Mouse (Mus musculus): ENCODE results near the gene Vwa5b1. TPM values are rescaled to one million over a fixed set of nuclear protein-coding genes. Genes with fewer than 3 reads are reported as not detected.

Gene Vwa5b1
- polyA plus RNA-seq, 1 experiment from 2014 or later, result 0.79 TPM

GRCm38 (mm10) chr4:138653056-138653455, 17.4 kb upstream of the Vwa5b1 start:
- WGBS, result 22% methylated on average over 6 of the region's 6 CpGs
- peak; percentile 38; the same call in 1 of the 2 replicates for ATAC-seq

GRCm38 (mm10) chr4:138651881-138652280, 16.2 kb upstream of the Vwa5b1 start:
- ATAC-seq, result no peak
- Histone ChIP-seq H3K4me3 (replicated peaks; ENCODE audit: low read length) (no peak overlapping the region), H3K36me3 (ENCODE audit: control insufficient read depth, insufficient read depth) (no peaks in the 10 kb centered on the region), H3K27ac (ENCODE audit: low read length) (no peak overlapping the region), H3K9me3 (ENCODE audit: control insufficient read depth, low read length) (no peaks in the 10 kb centered on the region), H3K4me1 (replicated peaks; ENCODE audit: control insufficient read depth, insufficient read depth, low read length) (peaks cover 3% of the 10 kb centered on the region), H3K9ac (replicated peaks; ENCODE audit: low read depth, low read length) (no peak overlapping the region), H3K4me2 (ENCODE audit: low read length) (no peak overlapping the region), H3K27me3 (replicated peaks; ENCODE audit: control insufficient read depth, insufficient read depth, low read length) (no peaks in the 10 kb centered on the region)
- WGBS, result 89% methylated on average over 4 of the region's 4 CpGs

More at GRCm38 (mm10) chr4:138653056-138653455, 17.4 kb upstream of the Vwa5b1 start:
- Histone ChIP-seq H3K27ac (ENCODE audit: low read length) (no peak overlapping the region), H3K9me3 (ENCODE audit: control insufficient read depth, low read length) (no peaks in the 10 kb centered on the region), H3K27me3 (replicated peaks; ENCODE audit: control insufficient read depth, insufficient read depth, low read length) (no peaks in the 10 kb centered on the region), H3K4me3 (replicated peaks; ENCODE audit: low read length) (no peak overlapping the region), H3K9ac (replicated peaks; ENCODE audit: low read depth, low read length) (no peak overlapping the region), H3K4me2 (ENCODE audit: low read length) (no peak overlapping the region), H3K4me1 (replicated peaks; ENCODE audit: control insufficient read depth, insufficient read depth, low read length) (peaks cover 3% of the 10 kb centered on the region), H3K36me3 (ENCODE audit: control insufficient read depth, insufficient read depth) (no peaks in the 10 kb centered on the region)

GRCm38 (mm10) chr4:138648096-138648635, 12.5 kb upstream of the Vwa5b1 start:
- Histone ChIP-seq H3K4me2 (ENCODE audit: low read length) (no peak overlapping the region), H3K4me3 (replicated peaks; ENCODE audit: low read length) (no peak overlapping the region), H3K9ac (replicated peaks; ENCODE audit: low read depth, low read length) (no peak overlapping the region), H3K4me1 (replicated peaks; ENCODE audit: control insufficient read depth, insufficient read depth, low read length) (peaks cover 3% of the 10 kb centered on the region), H3K36me3 (ENCODE audit: control insufficient read depth, insufficient read depth) (no peaks in the 10 kb centered on the region), H3K27ac (ENCODE audit: low read length) (no peak overlapping the region), H3K9me3 (ENCODE audit: control insufficient read depth, low read length) (no peaks in the 10 kb centered on the region), H3K27me3 (replicated peaks; ENCODE audit: control insufficient read depth, insufficient read depth, low read length) (no peaks in the 10 kb centered on the region)
- 81% methylated on average over 3 of the region's 3 CpGs for WGBS
- no peak for ATAC-seq

- Histone ChIP-seq H3K27ac (ENCODE audit: low read length) (no peak overlapping the region), H3K27me3 (replicated peaks; ENCODE audit: control insufficient read depth, insufficient read depth, low read length) (no peaks in the 10 kb centered on the region), H3K4me3 (replicated peaks; ENCODE audit: low read length) (no peak overlapping the region), H3K4me1 (replicated peaks; ENCODE audit: control insufficient read depth, insufficient read depth, low read length) (no peaks in the 10 kb centered on the region), H3K9ac (replicated peaks; ENCODE audit: low read depth, low read length) (no peak overlapping the region), H3K36me3 (ENCODE audit: control insufficient read depth, insufficient read depth) (no peaks in the 10 kb centered on the region), H3K4me2 (ENCODE audit: low read length) (no peak overlapping the region), H3K9me3 (ENCODE audit: control insufficient read depth, low read length) (0 out of 2 replicates have a peak, but pooled peaks cover 3% of the 10 kb centered on the region)
- no peak for ATAC-seq
- WGBS, result 19% methylated on average over 4 of the region's 4 CpGs
Observed at GRCm38 (mm10) chr4:138642272-138642671, 6.6 kb upstream of the Vwa5b1 start.

GRCm38 (mm10) chr4:138636146-138636511, 445 bp upstream of the Vwa5b1 start:
- Histone ChIP-seq H3K4me1 (replicated peaks; ENCODE audit: control insufficient read depth, insufficient read depth, low read length) (peaks cover 7% of the 10 kb centered on the region), H3K9ac (replicated peaks; ENCODE audit: low read depth, low read length) (no peak overlapping the region), H3K36me3 (ENCODE audit: control insufficient read depth, insufficient read depth) (no peaks in the 10 kb centered on the region), H3K27ac (ENCODE audit: low read length) (no peak overlapping the region), H3K27me3 (replicated peaks; ENCODE audit: control insufficient read depth, insufficient read depth, low read length) (no peaks in the 10 kb centered on the region; the same call in 1 of the 2 replicates), H3K4me2 (ENCODE audit: low read length) (no peak overlapping the region), H3K9me3 (ENCODE audit: control insufficient read depth, low read length) (no peaks in the 10 kb centered on the region), H3K4me3 (replicated peaks; ENCODE audit: low read length) (no peak overlapping the region)
- 59% methylated on average over 4 of the region's 4 CpGs for WGBS
- ATAC-seq, result no peak

- 79% methylated on average over 5 of the region's 5 CpGs for WGBS
Observed at GRCm38 (mm10) chr4:138628256-138628655, 7.4 kb downstream of the Vwa5b1 start.

GRCm38 (mm10) chr4:138614454-138614853, 21.2 kb downstream of the Vwa5b1 start:
- H3K36me3 ChIP-seq (ENCODE audit: control insufficient read depth, insufficient read depth), result no peaks in the 10 kb centered on the region
- no peak overlapping the region for H3K4me2 ChIP-seq (ENCODE audit: low read length)
- no peaks in the 10 kb centered on the region for H3K27me3 ChIP-seq (replicated peaks; ENCODE audit: control insufficient read depth, insufficient read depth, low read length)
- no peak overlapping the region for H3K9ac ChIP-seq (replicated peaks; ENCODE audit: low read depth, low read length)
- H3K27ac ChIP-seq (ENCODE audit: low read length), result no peak overlapping the region
- no peaks in the 10 kb centered on the region for H3K4me1 ChIP-seq (replicated peaks; ENCODE audit: control insufficient read depth, insufficient read depth, low read length)
- no peak for ATAC-seq
- H3K9me3 ChIP-seq (ENCODE audit: control insufficient read depth, low read length), result no peaks in the 10 kb centered on the region
- H3K4me3 ChIP-seq (replicated peaks; ENCODE audit: low read length), result no peak overlapping the region
- WGBS, result 31% methylated on average over 8 of the region's 8 CpGs

More at GRCm38 (mm10) chr4:138628256-138628655, 7.4 kb downstream of the Vwa5b1 start:
- ATAC-seq, result no peak
- no peaks in the 10 kb centered on the region for H3K27me3 ChIP-seq (replicated peaks; ENCODE audit: control insufficient read depth, insufficient read depth, low read length)
- no peak overlapping the region for H3K4me3 ChIP-seq (replicated peaks; ENCODE audit: low read length)
- no peaks in the 10 kb centered on the region for H3K36me3 ChIP-seq (ENCODE audit: control insufficient read depth, insufficient read depth)
- H3K4me1 ChIP-seq (replicated peaks; ENCODE audit: control insufficient read depth, insufficient read depth, low read length), result no peaks in the 10 kb centered on the region
- H3K4me2 ChIP-seq (ENCODE audit: low read length), result no peak overlapping the region
- H3K9ac ChIP-seq (replicated peaks; ENCODE audit: low read depth, low read length), result no peak overlapping the region
- no peaks in the 10 kb centered on the region for H3K9me3 ChIP-seq (ENCODE audit: control insufficient read depth, low read length)
- no peak overlapping the region for H3K27ac ChIP-seq (ENCODE audit: low read length)

- Histone ChIP-seq H3K4me3 (replicated peaks; ENCODE audit: low read length) (no peak overlapping the region), H3K27ac (ENCODE audit: low read length) (no peak overlapping the region), H3K36me3 (ENCODE audit: control insufficient read depth, insufficient read depth) (no peaks in the 10 kb centered on the region), H3K9ac (replicated peaks; ENCODE audit: low read depth, low read length) (no peak overlapping the region), H3K4me2 (ENCODE audit: low read length) (no peak overlapping the region), H3K9me3 (ENCODE audit: control insufficient read depth, low read length) (no peaks in the 10 kb centered on the region), H3K4me1 (replicated peaks; ENCODE audit: control insufficient read depth, insufficient read depth, low read length) (peaks cover 22% of the 10 kb centered on the region), H3K27me3 (replicated peaks; ENCODE audit: control insufficient read depth, insufficient read depth, low read length) (no peaks in the 10 kb centered on the region; the same call in 1 of the 2 replicates)
- ATAC-seq, result no peak
- 80% methylated on average over 9 of the region's 9 CpGs for WGBS
Observed at GRCm38 (mm10) chr4:138601926-138602325, 33.8 kb downstream of the Vwa5b1 start.

GRCm38 (mm10) chr4:138597904-138598347, 37.8 kb downstream of the Vwa5b1 start:
- H3K9ac ChIP-seq (replicated peaks; ENCODE audit: low read depth, low read length), result no peak overlapping the region
- H3K4me2 ChIP-seq (ENCODE audit: low read length), result no peak overlapping the region
- peaks cover 26% of the 10 kb centered on the region for H3K4me1 ChIP-seq (replicated peaks; ENCODE audit: control insufficient read depth, insufficient read depth, low read length)
- H3K9me3 ChIP-seq (ENCODE audit: control insufficient read depth, low read length), result no peaks in the 10 kb centered on the region
- 4% methylated on average over 7 of the region's 7 CpGs for WGBS
- no peaks in the 10 kb centered on the region for H3K36me3 ChIP-seq (ENCODE audit: control insufficient read depth, insufficient read depth)
- ATAC-seq, result peak; percentile 81
- no peak overlapping the region for H3K4me3 ChIP-seq (replicated peaks; ENCODE audit: low read length)
- no peaks in the 10 kb centered on the region for H3K27me3 ChIP-seq (replicated peaks; ENCODE audit: control insufficient read depth, insufficient read depth, low read length)
- 0 out of 2 replicates have a peak overlapping the region, but pooled peaks have one; percentile 2 for H3K27ac ChIP-seq (ENCODE audit: low read length)
